Mouse (Mus musculus) bone marrow macrophage, adult 2 months (primary cell): ENCODE results near the gene Tmtc2.

ENCODE experiments used
- CTCF ChIP-seq: IDR thresholded peaks from 2 replicates; pipeline ENCODE4 v1.5.1; 2012; ENCODE audit warnings: low read depth, mild to moderate bottlenecking, low read length, moderate library complexity
- POLR2A ChIP-seq: IDR thresholded peaks from 2 replicates; pipeline ENCODE4 v1.6.1; 2012; ENCODE audit warnings: mild to moderate bottlenecking, low read depth, low read length, borderline replicate concordance

DNA sequence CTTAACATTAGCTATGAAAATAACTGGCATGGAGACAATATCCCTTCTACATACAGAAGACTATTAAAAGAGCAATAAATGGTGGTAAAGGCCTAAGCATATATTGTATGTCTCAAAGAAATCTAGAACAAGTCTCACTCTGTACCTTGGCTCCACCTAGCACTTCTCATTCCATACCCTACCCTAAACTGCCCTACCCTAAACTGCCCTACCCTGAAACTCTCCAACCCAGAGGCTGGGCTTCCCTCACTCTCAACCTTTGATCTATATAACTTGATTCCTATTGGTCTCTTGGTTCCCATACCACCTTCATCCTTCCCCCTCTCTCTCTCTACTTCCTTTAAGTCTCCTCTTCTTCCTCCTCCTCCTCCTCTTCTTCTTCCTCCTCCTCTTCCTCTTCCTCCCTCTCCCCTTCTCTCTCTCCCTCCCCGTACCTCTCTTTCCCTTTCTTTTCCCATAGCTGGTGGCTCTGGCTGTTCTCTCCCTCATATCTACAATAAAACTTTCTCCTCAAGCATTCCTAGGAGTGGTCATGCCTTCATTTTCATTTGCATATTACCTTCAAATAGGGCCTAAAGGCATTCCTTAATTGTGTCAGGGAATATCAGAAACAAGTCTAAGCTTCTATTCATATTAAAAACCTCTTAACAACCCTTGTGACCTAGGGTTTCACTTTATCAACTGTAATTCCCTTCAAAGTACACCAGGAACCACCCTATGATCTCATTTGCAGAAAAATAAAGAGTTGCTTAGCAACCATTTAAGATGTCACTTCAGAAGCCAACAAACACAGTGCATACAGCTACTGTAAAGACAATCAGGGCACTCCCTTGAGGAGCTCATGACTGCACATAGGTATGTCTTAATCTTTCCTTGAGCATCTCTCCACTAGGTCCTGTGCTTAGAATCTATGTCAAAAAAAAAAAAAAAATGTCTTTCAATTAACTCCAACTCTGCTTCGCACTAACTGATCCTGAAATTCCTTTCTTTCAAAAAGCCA, 29.9 kb downstream of the Tmtc2 start:
- TF ChIP-seq CTCF, result no peak
- no peak for TF ChIP-seq POLR2A
